Mouse (Mus musculus) midbrain, postnatal 0 days (tissue): ENCODE results near the gene Hjurp. TPM values are rescaled to one million over a fixed set of nuclear protein-coding genes. Genes with fewer than 3 reads are reported as not detected.
A peak's percentile ranks its signal among the peaks of the same experiment; 100 is the strongest.

Experiments used
- ATAC-seq: fragments of 200-750 bp; cut with Nextera tagmentation; 2 replicates; pipeline ENCODE4 v1.8.0; 2017; ENCODE audit warnings: moderate number of reproducible peaks, mild to moderate bottlenecking, moderate TSS enrichment, moderate library complexity; ENCODE audit not compliant: low FRiP score
- DNase-seq: peaks from one replicate; pipeline ENCODE4 v3.0.0-alpha.2; 2015; ENCODE audit warnings: low spot score
- H3K27ac ChIP-seq: fragments of 300-500 bp; sonication (generic); 2 replicates; pipeline ENCODE4 v1.5.1; 2014; ENCODE audit warnings: low read depth, mild to moderate bottlenecking, low read length, mixed read lengths
- H3K27me3 ChIP-seq: fragments of 300-500 bp; sonication (generic); 2 replicates; pipeline ENCODE4 v1.6.1; 2014; ENCODE audit warnings: low read length, control low read depth, mixed read lengths; ENCODE audit not compliant: insufficient read depth
- H3K36me3 ChIP-seq: fragments of 300-500 bp; sonication (generic); 2 replicates; pipeline ENCODE4 v1.6.1; 2014; ENCODE audit warnings: low read length, control low read depth, mixed read lengths; ENCODE audit not compliant: insufficient read depth
- H3K4me1 ChIP-seq: fragments of 300-500 bp; sonication (generic); 2 replicates; pipeline ENCODE4 v1.6.1; 2014; ENCODE audit warnings: mild to moderate bottlenecking, control low read depth, antibody characterized with exemption, low read length, mixed read lengths; ENCODE audit not compliant: insufficient read depth
- H3K4me2 ChIP-seq: fragments of 300-500 bp; sonication (generic); 2 replicates; pipeline ENCODE4 v1.6.1; 2014; ENCODE audit warnings: low read depth, mild to moderate bottlenecking, low read length, mixed read lengths; ENCODE audit not compliant: poor library complexity, severe bottlenecking
- H3K4me3 ChIP-seq: fragments of 300-500 bp; sonication (generic); 2 replicates; pipeline ENCODE4 v1.5.1; 2014; ENCODE audit warnings: low read depth, mild to moderate bottlenecking, low read length, moderate library complexity
- H3K9ac ChIP-seq: fragments of 300-500 bp; sonication (generic); replicated peaks from 2 replicates; pipeline ENCODE4 v1.6.1; 2014; ENCODE audit warnings: mild to moderate bottlenecking, low read length, moderate library complexity, mixed read lengths; ENCODE audit not compliant: poor library complexity, severe bottlenecking
- H3K9me3 ChIP-seq: fragments of 300-500 bp; sonication (generic); 2 replicates; pipeline ENCODE4 v1.6.1; 2016; ENCODE audit warnings: low read length, control low read depth
- CTCF ChIP-seq: IDR thresholded peaks from 2 replicates; pipeline ENCODE4 v1.5.1; 2016; ENCODE audit warnings: antibody characterized with exemption, mild to moderate bottlenecking
- WGBS: fragments of 180-500 bp; shearing (Covaris S2); extraction: QIAGEN DNeasy Blood & Tissue Kit; methylation state at CpG from one replicate; pipeline ENCODE4 v1.1.7; 2014; 5-methylcytosine and 5-hydroxymethylcytosine counted together
- polyA plus RNA-seq: library from polyadenylated mRNA; unstranded; fragments of >200 nt; fragmentation: Nextera tagmentation; extraction: Ambion mirVana; gene quantifications from 2 replicates; pipeline ENCODE4 v1.2.1, GENCODE M21; 2015
- total RNA-seq: library from RNA; depleted of rRNA; stranded (reverse); fragments of >200 nt; gene quantifications from 2 replicates; pipeline ENCODE4 v1.2.3, GENCODE M21; 2014; rRNA removed

Gene Hjurp
- total RNA-seq: 88.0 and 96.8 TPM in 2 replicates
- 42.3 and 45.9 TPM in 2 replicates for polyA plus RNA-seq

- 1% methylated on average over 50 of the region's 50 CpGs for WGBS
- H3K9ac ChIP-seq: peak within 1 kb of the TSS; percentile 64
- H3K9me3 ChIP-seq: peaks cover 9% of the 10 kb centered on the region; the same call in 1 of the 2 replicates
- H3K27me3 ChIP-seq: no peaks in the 10 kb centered on the region
- peaks cover 16% of the 10 kb centered on the region for H3K36me3 ChIP-seq
- peaks cover 11% of the 10 kb centered on the region for H3K4me1 ChIP-seq
- ATAC-seq (peak; percentile 98), DNase-seq (peak; percentile 100)
- peak; percentile 100 for TF ChIP-seq CTCF
- peak within 1 kb of the TSS; percentile 49 for H3K4me3 ChIP-seq
- peak within 1 kb of the TSS; percentile 52 for H3K27ac ChIP-seq
- peak within 1 kb of the TSS; percentile 67 for H3K4me2 ChIP-seq
Measured at GRCm38 (mm10) chr1:88277098-88277817, at the start of gene Hjurp, which contains the start of gene Trpm8. Gene Hjurp, minus strand, starts transcription at chr1:88277633. Gene Trpm8, plus strand, starts transcription at chr1:88277661.

- H3K9me3 ChIP-seq: no peaks in the 10 kb centered on the region
- no peak overlapping the region for H3K4me2 ChIP-seq
- no peak for ATAC-seq
- no peak for TF ChIP-seq CTCF
- 85% methylated on average over 3 of the region's 3 CpGs for WGBS
- no peaks in the 10 kb centered on the region for H3K36me3 ChIP-seq
- no peak overlapping the region for H3K27ac ChIP-seq
- no peak for DNase-seq
- no peaks in the 10 kb centered on the region for H3K27me3 ChIP-seq
- no peaks in the 10 kb centered on the region for H3K4me1 ChIP-seq
- no peak overlapping the region for H3K9ac ChIP-seq
- H3K4me3 ChIP-seq: no peak overlapping the region
Measured at GRCm38 (mm10) chr1:88323101-88323500, 45.7 kb upstream of the Hjurp start.

GRCm38 (mm10) chr1:88322146-88322545, 44.7 kb upstream of the Hjurp start:
- no peak overlapping the region for H3K4me3 ChIP-seq
- no peak for ATAC-seq

GRCm38 (mm10) chr1:88320821-88321395, 43.5 kb upstream of the Hjurp start:
- no peaks in the 10 kb centered on the region for H3K27me3 ChIP-seq
- no peak for DNase-seq
- no peak for ATAC-seq
- H3K4me2 ChIP-seq: no peak overlapping the region
- no peak overlapping the region for H3K27ac ChIP-seq
- no peak overlapping the region for H3K9ac ChIP-seq
- no peaks in the 10 kb centered on the region for H3K4me1 ChIP-seq
- WGBS: 77% methylated on average over 7 of the region's 7 CpGs
- H3K36me3 ChIP-seq: no peaks in the 10 kb centered on the region
- no peak overlapping the region for H3K4me3 ChIP-seq
- H3K9me3 ChIP-seq: no peaks in the 10 kb centered on the region
- TF ChIP-seq CTCF: no peak

More at GRCm38 (mm10) chr1:88322146-88322545, 44.7 kb upstream of the Hjurp start:
- Histone ChIP-seq H3K9ac (no peak overlapping the region), H3K9me3 (no peaks in the 10 kb centered on the region), H3K4me2 (no peak overlapping the region), H3K27me3 (no peaks in the 10 kb centered on the region), H3K36me3 (no peaks in the 10 kb centered on the region), H3K4me1 (no peaks in the 10 kb centered on the region), H3K27ac (no peak overlapping the region)
- no peak for TF ChIP-seq CTCF
- no peak for DNase-seq

GRCm38 (mm10) chr1:88318531-88319060, 41.2 kb upstream of the Hjurp start:
- H3K27ac ChIP-seq: no peak overlapping the region
- 77% methylated on average over 6 of the region's 6 CpGs for WGBS
- ATAC-seq (no peak), DNase-seq (peak; percentile 53)
- H3K4me1 ChIP-seq: no peaks in the 10 kb centered on the region
- peak; percentile 79 for TF ChIP-seq CTCF
- no peaks in the 10 kb centered on the region for H3K27me3 ChIP-seq
- no peak overlapping the region for H3K4me2 ChIP-seq
- H3K4me3 ChIP-seq: no peak overlapping the region
- H3K36me3 ChIP-seq: no peaks in the 10 kb centered on the region
- H3K9ac ChIP-seq: no peak overlapping the region
- no peaks in the 10 kb centered on the region for H3K9me3 ChIP-seq

- ATAC-seq: no peak
- WGBS: 100% methylated on average over 1 of the region's 1 CpGs
Measured at GRCm38 (mm10) chr1:88317279-88317678, 39.8 kb upstream of the Hjurp start.

More at GRCm38 (mm10) chr1:88317279-88317678, 39.8 kb upstream of the Hjurp start:
- no peak for TF ChIP-seq CTCF
- no peak overlapping the region for H3K9ac ChIP-seq
- H3K27ac ChIP-seq: no peak overlapping the region
- no peaks in the 10 kb centered on the region for H3K4me1 ChIP-seq
- H3K9me3 ChIP-seq: no peaks in the 10 kb centered on the region
- H3K36me3 ChIP-seq: no peaks in the 10 kb centered on the region
- H3K27me3 ChIP-seq: no peaks in the 10 kb centered on the region
- no peak overlapping the region for H3K4me2 ChIP-seq
- H3K4me3 ChIP-seq: no peak overlapping the region
- DNase-seq: no peak
